Mouse (Mus musculus) embryonic facial prominence, embryonic 11.5 days (tissue): ENCODE measurements at regions not wholly inside any gene's neighbourhood (a gene's known extent, or its start where the extent isn't known, plus 50 kb on each side); places are given as distances from the start of the nearest gene placed in this dataset.

Experiments
- ATAC-seq: fragments of 200-750 bp; cut with Nextera tagmentation; replicated peaks from 2 replicates; pipeline ENCODE4 v1.8.0; 2017; ENCODE audit warnings: low read depth; ENCODE audit not compliant: insufficient number of reproducible peaks, low FRiP score, low TSS enrichment
- DNase-seq: peaks from one replicate; pipeline ENCODE4 v3.0.0-alpha.2; 2015; ENCODE audit warnings: low spot score
- H3K27ac ChIP-seq: fragments of 300-500 bp; sonication (generic); replicated peaks from 2 replicates; pipeline ENCODE4 v1.5.1; 2014; ENCODE audit warnings: mild to moderate bottlenecking, low read depth, low read length, control low read depth
- H3K27me3 ChIP-seq: fragments of 300-500 bp; sonication (generic); 2 replicates; pipeline ENCODE4 v1.6.1; 2014; ENCODE audit warnings: mild to moderate bottlenecking, low read length, moderate library complexity, mixed read lengths; ENCODE audit not compliant: control insufficient read depth, insufficient read depth
- H3K36me3 ChIP-seq: fragments of 300-500 bp; sonication (generic); replicated peaks from 2 replicates; pipeline ENCODE4 v1.6.1; 2014; ENCODE audit warnings: low read depth, mild to moderate bottlenecking, low read length, moderate library complexity, mixed read lengths; ENCODE audit not compliant: control insufficient read depth, insufficient read depth
- H3K4me1 ChIP-seq: fragments of 300-500 bp; sonication (generic); 2 replicates; pipeline ENCODE4 v1.6.1; 2014; ENCODE audit warnings: low read length, mixed read lengths; ENCODE audit not compliant: control insufficient read depth, insufficient read depth
- H3K4me2 ChIP-seq: fragments of 300-500 bp; sonication (generic); 2 replicates; pipeline ENCODE4 v1.6.1; 2014; ENCODE audit warnings: low read depth, mild to moderate bottlenecking, control low read depth, low read length, moderate library complexity
- H3K4me3 ChIP-seq: fragments of 300-500 bp; sonication (generic); 2 replicates; pipeline ENCODE4 v1.5.1; 2014; ENCODE audit warnings: low read depth, low read length, control low read depth
- H3K9ac ChIP-seq: fragments of 300-500 bp; sonication (generic); replicated peaks from 2 replicates; pipeline ENCODE4 v1.6.1; 2014; ENCODE audit warnings: mild to moderate bottlenecking, control low read depth, low read length
- H3K9me3 ChIP-seq: fragments of 300-500 bp; sonication (generic); replicated peaks from 2 replicates; pipeline ENCODE4 v1.6.1; 2016; ENCODE audit warnings: mild to moderate bottlenecking, low read length, inconsistent platforms, mixed read lengths; ENCODE audit not compliant: control insufficient read depth
- WGBS: fragments of 180-500 bp; shearing (Covaris S2); extraction: QIAGEN DNeasy Blood & Tissue Kit; methylation state at CpG from one replicate; pipeline ENCODE4 v1.1.7; 2014; 5-methylcytosine and 5-hydroxymethylcytosine counted together

DNA sequence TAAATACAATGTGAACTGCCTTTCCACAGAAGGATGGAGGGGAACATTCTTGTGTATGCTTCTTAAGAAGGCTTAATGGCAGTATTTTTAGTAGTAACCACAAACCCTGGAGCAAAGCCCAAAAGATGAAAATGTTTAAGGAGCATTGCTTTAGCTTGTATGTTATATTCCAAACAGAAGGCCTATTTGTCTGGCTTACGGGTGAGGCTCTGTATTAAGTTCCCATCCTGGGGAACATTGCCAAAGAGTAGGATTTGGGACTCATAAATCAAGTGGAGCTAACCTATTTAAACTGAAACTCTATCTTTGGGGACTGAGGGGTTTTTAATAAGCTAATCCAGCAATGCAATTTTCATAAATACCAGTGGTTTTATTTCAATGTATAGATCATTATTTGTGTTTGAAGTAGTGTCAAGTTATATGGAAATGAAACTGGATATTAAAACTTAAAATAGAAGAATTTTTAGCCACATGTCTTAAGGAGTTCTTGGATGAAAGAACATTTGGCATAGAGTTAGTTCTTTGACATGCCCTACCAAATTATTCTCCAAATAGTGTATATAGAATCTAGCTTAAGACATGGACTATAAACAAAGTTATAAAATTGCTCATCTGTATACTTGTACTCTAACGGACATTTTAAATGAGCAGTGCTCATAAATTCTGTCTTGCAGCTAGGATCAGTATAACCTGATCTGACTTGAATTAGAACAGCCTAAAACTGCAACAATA, 401.7 kb upstream of the Actbl2 start:
- Histone ChIP-seq H3K9me3 (no peaks in the 10 kb centered on the region), H3K36me3 (no peaks in the 10 kb centered on the region), H3K4me1 (no peaks in the 10 kb centered on the region), H3K9ac (no peak overlapping the region), H3K27ac (no peak overlapping the region), H3K27me3 (no peaks in the 10 kb centered on the region), H3K4me2 (no peak overlapping the region), H3K4me3 (no peak overlapping the region)
- 62% methylated on average over 2 of the region's 2 CpGs for WGBS
- no peak for DNase-seq
- ATAC-seq: no peak; the same call in 1 of the 2 replicates

DNA sequence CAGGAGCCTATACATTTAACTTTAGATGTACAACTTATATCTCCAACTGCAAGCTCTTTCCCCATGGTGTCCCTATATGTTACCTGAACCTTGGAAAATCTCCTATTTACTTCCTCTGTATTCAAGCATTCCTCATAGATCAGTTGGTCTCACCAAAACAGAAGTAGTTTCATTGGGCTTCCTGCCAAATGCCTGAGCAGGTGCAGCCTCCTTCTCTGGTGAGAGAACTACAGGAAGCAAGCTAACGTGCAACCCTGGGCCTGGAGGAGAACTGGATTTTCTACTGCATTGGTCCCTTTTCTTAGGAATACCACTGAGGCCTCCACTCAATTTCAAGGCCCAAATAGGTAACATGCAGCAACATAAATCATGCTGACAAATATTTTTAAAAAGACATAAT, 400.6 kb upstream of the Actbl2 start:
- WGBS: 63% methylated on average over 1 of the region's 1 CpGs
- no peak for ATAC-seq
- DNase-seq: no peak

DNA sequence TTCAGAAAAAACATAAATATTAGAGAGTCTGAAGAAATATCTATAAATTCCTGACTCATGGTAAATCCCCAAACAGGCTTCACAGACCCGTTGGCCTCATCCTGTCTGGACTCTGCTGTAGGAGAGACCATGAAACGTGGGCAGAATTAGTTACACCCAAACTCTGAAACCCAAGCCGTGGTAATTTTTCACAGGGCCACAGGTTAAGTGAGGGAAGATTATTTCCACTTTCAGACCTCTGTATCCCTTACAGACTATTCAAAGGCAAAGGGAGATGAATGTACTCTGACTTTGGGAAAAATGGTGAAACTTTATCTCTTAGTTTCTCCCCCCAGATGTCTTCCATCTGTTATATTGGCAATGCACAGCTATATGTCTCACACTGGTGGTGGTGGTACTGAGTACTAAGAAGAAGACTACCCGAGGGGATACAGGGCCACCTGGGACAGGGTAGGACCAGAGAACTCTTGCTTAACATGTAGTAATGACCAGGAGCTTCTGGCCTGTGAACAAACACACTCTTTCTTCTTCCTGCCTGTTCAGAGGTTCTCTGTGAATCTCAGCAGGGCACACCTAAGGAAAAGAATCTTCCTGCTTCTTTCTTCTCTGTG, 388.8 kb upstream of the Actbl2 start:
- no peak overlapping the region for H3K27ac ChIP-seq
- no peaks in the 10 kb centered on the region for H3K4me1 ChIP-seq
- H3K4me2 ChIP-seq: no peak overlapping the region
- H3K27me3 ChIP-seq: no peaks in the 10 kb centered on the region
- DNase-seq (peak; percentile 64), ATAC-seq (peak; percentile 67)
- no peaks in the 10 kb centered on the region for H3K36me3 ChIP-seq
- no peak overlapping the region for H3K9ac ChIP-seq
- H3K4me3 ChIP-seq: no peak overlapping the region
- WGBS: 35% methylated on average over 4 of the region's 4 CpGs
- no peaks in the 10 kb centered on the region for H3K9me3 ChIP-seq

More for the DNA sequence above, 400.6 kb upstream of the Actbl2 start:
- no peak overlapping the region for H3K9ac ChIP-seq
- H3K27me3 ChIP-seq: no peaks in the 10 kb centered on the region
- no peaks in the 10 kb centered on the region for H3K9me3 ChIP-seq
- H3K36me3 ChIP-seq: no peaks in the 10 kb centered on the region
- no peak overlapping the region for H3K4me3 ChIP-seq
- H3K27ac ChIP-seq: no peak overlapping the region
- H3K4me1 ChIP-seq: no peaks in the 10 kb centered on the region
- no peak overlapping the region for H3K4me2 ChIP-seq

DNA sequence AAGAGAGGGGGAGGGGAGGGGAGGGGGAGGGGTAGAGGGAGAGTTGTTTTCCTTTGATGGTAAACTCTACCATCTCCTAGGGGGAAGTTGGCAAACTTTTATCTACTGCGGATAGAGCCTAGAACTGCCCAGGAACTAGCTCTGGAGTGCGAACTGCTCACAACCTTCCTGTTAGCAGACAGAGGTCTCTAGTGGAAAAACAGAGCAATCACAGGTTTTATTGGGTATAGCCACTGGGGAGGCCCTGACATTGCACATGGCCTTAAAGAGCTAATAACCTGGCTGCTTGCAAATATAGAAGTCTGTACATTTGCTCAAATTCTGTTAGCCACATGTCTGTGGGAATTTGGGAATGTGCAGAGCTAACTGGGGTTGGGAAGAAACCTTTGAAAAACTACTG, 388.1 kb upstream of the Actbl2 start:
- Histone ChIP-seq H3K27ac (no peak overlapping the region), H3K36me3 (no peaks in the 10 kb centered on the region), H3K9me3 (no peaks in the 10 kb centered on the region), H3K9ac (no peak overlapping the region), H3K4me1 (no peaks in the 10 kb centered on the region), H3K4me3 (no peak overlapping the region), H3K4me2 (no peak overlapping the region), H3K27me3 (no peaks in the 10 kb centered on the region)
- ATAC-seq (0 out of 2 replicates have a peak, but pooled peaks have one; percentile 39), DNase-seq (no peak)
- WGBS: 45% methylated on average over 2 of the region's 2 CpGs

DNA sequence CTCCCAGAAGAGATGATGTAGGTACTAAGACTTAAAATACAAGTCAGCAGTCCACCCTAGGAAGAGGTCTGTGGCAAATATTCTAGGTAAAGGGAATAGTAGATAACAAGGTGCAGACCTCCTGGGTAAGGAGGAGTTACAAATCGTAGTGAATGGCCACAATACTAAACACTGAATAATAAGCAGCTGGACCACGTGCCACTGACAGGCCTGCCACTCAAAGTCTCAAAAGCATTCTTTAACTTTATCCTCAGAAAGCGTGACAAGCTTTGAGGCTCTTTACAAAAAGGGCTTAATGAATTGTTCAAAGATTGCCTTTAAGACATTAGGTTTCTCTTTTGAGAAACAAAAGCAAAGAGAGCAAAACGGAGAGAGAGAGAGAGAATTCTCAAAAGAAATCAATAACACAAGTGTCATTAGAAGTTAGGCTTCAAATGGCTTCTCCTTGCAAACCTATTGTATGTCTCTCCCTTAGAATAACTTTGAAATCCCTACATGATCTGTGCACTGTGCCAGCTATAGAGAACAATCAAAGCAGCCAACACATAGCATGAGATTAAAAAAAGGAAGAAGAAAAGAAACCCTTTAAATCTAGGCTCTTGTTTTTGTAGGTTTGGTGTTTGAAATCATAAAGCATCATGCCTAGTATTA, 383.6 kb upstream of the Actbl2 start:
- ATAC-seq: no peak
- Histone ChIP-seq H3K27ac (no peak overlapping the region), H3K36me3 (no peaks in the 10 kb centered on the region), H3K4me2 (no peak overlapping the region), H3K9ac (no peak overlapping the region), H3K9me3 (no peaks in the 10 kb centered on the region), H3K4me3 (no peak overlapping the region), H3K27me3 (no peaks in the 10 kb centered on the region), H3K4me1 (no peaks in the 10 kb centered on the region)
- no peak for DNase-seq
- WGBS: 31% methylated on average over 4 of the region's 4 CpGs

DNA sequence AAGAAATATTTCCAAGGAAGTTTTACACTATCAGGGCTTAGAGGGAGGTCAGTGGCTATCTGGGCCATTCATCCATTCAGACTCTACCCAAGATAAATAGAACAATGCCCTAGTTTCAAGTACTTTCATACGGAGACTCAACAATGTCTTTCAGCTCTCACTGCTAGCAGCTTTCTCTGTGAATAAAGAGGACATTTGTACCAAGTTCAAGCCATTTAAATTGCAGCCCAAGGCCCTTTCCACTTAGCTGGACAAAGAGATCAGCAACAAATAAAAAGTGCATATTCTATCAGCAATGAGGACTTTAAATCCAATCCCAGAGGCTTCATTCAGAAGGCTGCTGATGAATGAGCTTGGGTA, 383.1 kb upstream of the Actbl2 start:
- DNase-seq (no peak), ATAC-seq (no peak)
- Histone ChIP-seq H3K4me1 (no peaks in the 10 kb centered on the region), H3K4me3 (no peak overlapping the region), H3K36me3 (no peaks in the 10 kb centered on the region), H3K27ac (no peak overlapping the region), H3K4me2 (no peak overlapping the region), H3K9me3 (no peaks in the 10 kb centered on the region), H3K9ac (no peak overlapping the region), H3K27me3 (no peaks in the 10 kb centered on the region)
- 19% methylated on average over 1 of the region's 1 CpGs for WGBS

DNA sequence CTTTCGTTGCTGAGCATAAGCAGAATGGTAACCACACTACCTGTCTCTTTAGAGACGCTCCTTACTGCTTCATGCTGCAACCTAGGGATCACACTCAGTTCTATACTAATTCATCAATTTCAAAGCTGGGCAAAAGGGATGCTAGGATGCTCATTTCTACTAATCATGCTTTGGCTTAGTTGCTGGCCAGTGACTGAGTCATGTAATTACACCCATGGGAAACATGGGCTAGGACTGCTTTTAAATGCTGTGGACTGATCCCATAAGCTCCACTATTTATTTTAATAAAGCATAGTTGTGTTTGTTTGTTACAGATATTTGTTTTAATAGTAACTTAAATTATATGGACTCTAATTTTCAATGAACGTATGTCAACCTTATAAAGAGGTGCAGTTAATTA, 373.2 kb upstream of the Actbl2 start:
- DNase-seq: no peak
- 77% methylated on average over 3 of the region's 3 CpGs for WGBS
- no peaks in the 10 kb centered on the region for H3K36me3 ChIP-seq
- no peak overlapping the region for H3K27ac ChIP-seq
- H3K4me3 ChIP-seq: no peak overlapping the region
- H3K9ac ChIP-seq: no peak overlapping the region
- no peak for ATAC-seq
- H3K4me1 ChIP-seq: 0 out of 2 replicates have a peak, but pooled peaks cover 3% of the 10 kb centered on the region
- no peak overlapping the region for H3K4me2 ChIP-seq
- no peaks in the 10 kb centered on the region for H3K27me3 ChIP-seq
- H3K9me3 ChIP-seq: no peaks in the 10 kb centered on the region

DNA sequence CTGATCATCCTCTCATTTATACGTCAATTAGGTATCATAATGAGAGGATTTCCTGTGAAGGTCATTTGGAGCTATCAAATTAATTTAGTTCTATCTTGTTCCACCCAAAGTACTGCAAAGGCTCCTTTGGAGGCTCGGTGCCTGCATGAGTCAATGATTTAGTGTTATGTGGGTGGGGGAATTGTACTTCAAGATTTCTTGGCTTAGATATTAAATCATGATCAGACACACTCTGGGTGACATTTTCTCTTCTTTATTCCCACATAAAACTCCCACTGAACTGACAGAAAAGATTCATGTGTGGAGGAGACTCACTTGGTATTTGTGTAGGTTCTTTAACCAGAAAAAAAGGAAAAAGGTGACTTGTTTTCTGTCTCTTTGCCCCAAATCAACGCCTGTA, 372.6 kb upstream of the Actbl2 start:
- Histone ChIP-seq H3K9ac (no peak overlapping the region), H3K4me1 (0 out of 2 replicates have a peak, but pooled peaks cover 3% of the 10 kb centered on the region), H3K9me3 (no peaks in the 10 kb centered on the region), H3K36me3 (no peaks in the 10 kb centered on the region), H3K27ac (no peak overlapping the region), H3K4me3 (no peak overlapping the region), H3K27me3 (no peaks in the 10 kb centered on the region), H3K4me2 (no peak overlapping the region)
- WGBS: 71% methylated on average over 3 of the region's 3 CpGs
- ATAC-seq (no peak), DNase-seq (no peak)
